Mouse (Mus musculus): ENCODE results near the gene Mcam.
A peak's percentile ranks its signal among the peaks of the same experiment; 100 is the strongest.

Mcam gene

GRCm38 (mm10) chr9:44135731-44136411 is 1.6 kb downstream of the Mcam start:
- DNase-seq (ENCODE audit: low spot score), result no peak

GRCm38 (mm10) chr9:44137846-44138245 is 3.6 kb downstream of the Mcam start:
- no peak for DNase-seq (ENCODE audit: low spot score)

GRCm38 (mm10) chr9:44141951-44142350 is 7.7 kb downstream of the Mcam start:
- no peak for DNase-seq (ENCODE audit: low spot score)

- DNase-seq (ENCODE audit: low spot score), result no peak
Observed at GRCm38 (mm10) chr9:44143421-44143820, 9.2 kb downstream of the Mcam start.

- no peak for DNase-seq (ENCODE audit: low spot score)
Observed at GRCm38 (mm10) chr9:44144023-44144717, 9.9 kb downstream of the Mcam start.

GRCm38 (mm10) chr9:44144718-44145060 is 10.4 kb downstream of the Mcam start:
- no peak for DNase-seq (ENCODE audit: low spot score)

- no peak for DNase-seq (ENCODE audit: low spot score)
Observed at GRCm38 (mm10) chr9:44147290-44147689, 13.0 kb downstream of the Mcam start.

- DNase-seq (ENCODE audit: low spot score), result no peak
Observed at GRCm38 (mm10) chr9:44159886-44160285, 25.6 kb downstream of the Mcam start.

GRCm38 (mm10) chr9:44168931-44169330 is 34.7 kb downstream of the Mcam start:
- no peak for DNase-seq (ENCODE audit: low spot score)

GRCm38 (mm10) chr9:44170691-44171151 is 36.5 kb downstream of the Mcam start:
- no peak for DNase-seq (ENCODE audit: low spot score)

GRCm38 (mm10) chr9:44175556-44175955 is 41.3 kb downstream of the Mcam start:
- no peak for DNase-seq (ENCODE audit: low spot score)

- DNase-seq (ENCODE audit: low spot score), result no peak
Observed at GRCm38 (mm10) chr9:44175957-44176356, 41.7 kb downstream of the Mcam start.

- no peak for DNase-seq (ENCODE audit: low spot score)
Observed at GRCm38 (mm10) chr9:44177405-44177804, 43.1 kb downstream of the Mcam start.

- no peak for DNase-seq (ENCODE audit: low spot score)
Observed at GRCm38 (mm10) chr9:44178389-44178788, 44.1 kb downstream of the Mcam start.

GRCm38 (mm10) chr9:44178811-44179210 is 44.5 kb downstream of the Mcam start:
- DNase-seq (ENCODE audit: low spot score), result no peak

- DNase-seq (ENCODE audit: low spot score), result no peak
Observed at GRCm38 (mm10) chr9:44181537-44181936, 47.3 kb downstream of the Mcam start.

- DNase-seq (ENCODE audit: low spot score), result peak; percentile 21
Observed at GRCm38 (mm10) chr9:44182260-44182659, 48.0 kb downstream of the Mcam start.

GRCm38 (mm10) chr9:44188223-44188622 is 54.0 kb downstream of the Mcam start:
- no peak for DNase-seq (ENCODE audit: low spot score)

- no peak for DNase-seq (ENCODE audit: low spot score)
Observed at GRCm38 (mm10) chr9:44191166-44191565, 56.9 kb downstream of the Mcam start.

- no peak for DNase-seq (ENCODE audit: low spot score)
Observed at GRCm38 (mm10) chr9:44192312-44192711, 58.0 kb downstream of the Mcam start.
